Mouse (Mus musculus) bone marrow macrophage, adult 2 months (primary cell): Measurements from ENCODE around the gene Prr7. TPM values are rescaled to one million over a fixed set of nuclear protein-coding genes. Genes with fewer than 3 reads are reported as not detected.
A peak's percentile ranks its signal among the peaks of the same experiment; 100 is the strongest.
"Not testable (repeated sequence)": the region's sequence is repeated elsewhere in the genome, so short reads cannot be mapped to it uniquely, and the experiment has no call there.

Experiments
- H3K27ac ChIP-seq: 2 replicates; pipeline ENCODE4 v1.5.1; 2012; ENCODE audit warnings: low read depth, low read length; ENCODE audit not compliant: insufficient read depth
- H3K4me1 ChIP-seq: 2 replicates; pipeline ENCODE4 v1.6.1; 2012; ENCODE audit warnings: low read length; ENCODE audit not compliant: control insufficient read depth, insufficient read depth
- H3K4me3 ChIP-seq: 2 replicates; pipeline ENCODE4 v1.5.1; 2012; ENCODE audit warnings: mild to moderate bottlenecking, low read length, moderate library complexity; ENCODE audit not compliant: insufficient read depth
- CTCF ChIP-seq: IDR thresholded peaks from 2 replicates; pipeline ENCODE4 v1.5.1; 2012; ENCODE audit warnings: low read depth, mild to moderate bottlenecking, low read length, moderate library complexity
- POLR2A ChIP-seq: IDR thresholded peaks from 2 replicates; pipeline ENCODE4 v1.6.1; 2012; ENCODE audit warnings: mild to moderate bottlenecking, low read depth, low read length, borderline replicate concordance
- polyA plus RNA-seq: library from polyadenylated mRNA; stranded (reverse); fragments of >200 nt; gene quantifications from 2 replicates; pipeline ENCODE4 v1.2.4, GENCODE M21; 2012; ENCODE audit not compliant: missing spikeins, insufficient read depth, insufficient read length

Prr7 gene
- polyA plus RNA-seq, 1 experiment: not detected

DNA sequence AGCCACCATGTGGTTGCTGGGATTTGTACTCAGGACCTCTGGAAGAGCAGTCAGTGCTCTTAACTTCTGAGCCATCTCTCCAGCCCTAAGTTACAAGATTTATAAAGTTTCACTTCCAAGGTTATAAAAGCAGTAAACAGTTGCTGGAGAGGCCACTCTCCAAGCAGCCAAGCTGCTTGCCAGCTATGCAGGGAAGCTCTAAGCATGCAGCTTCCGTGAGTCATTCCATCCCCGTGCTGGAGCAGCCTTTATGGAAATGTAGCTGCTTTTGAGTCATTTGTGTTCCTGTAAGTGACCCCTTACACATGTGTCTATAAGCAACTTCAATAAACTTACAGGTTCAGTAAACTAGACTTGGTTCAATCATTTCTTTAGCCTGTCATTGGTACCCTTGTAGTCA lies 33.5 kb upstream of the Prr7 start:
- H3K27ac ChIP-seq: no peak overlapping the region
- TF ChIP-seq CTCF: no peak
- no peak for TF ChIP-seq POLR2A

DNA sequence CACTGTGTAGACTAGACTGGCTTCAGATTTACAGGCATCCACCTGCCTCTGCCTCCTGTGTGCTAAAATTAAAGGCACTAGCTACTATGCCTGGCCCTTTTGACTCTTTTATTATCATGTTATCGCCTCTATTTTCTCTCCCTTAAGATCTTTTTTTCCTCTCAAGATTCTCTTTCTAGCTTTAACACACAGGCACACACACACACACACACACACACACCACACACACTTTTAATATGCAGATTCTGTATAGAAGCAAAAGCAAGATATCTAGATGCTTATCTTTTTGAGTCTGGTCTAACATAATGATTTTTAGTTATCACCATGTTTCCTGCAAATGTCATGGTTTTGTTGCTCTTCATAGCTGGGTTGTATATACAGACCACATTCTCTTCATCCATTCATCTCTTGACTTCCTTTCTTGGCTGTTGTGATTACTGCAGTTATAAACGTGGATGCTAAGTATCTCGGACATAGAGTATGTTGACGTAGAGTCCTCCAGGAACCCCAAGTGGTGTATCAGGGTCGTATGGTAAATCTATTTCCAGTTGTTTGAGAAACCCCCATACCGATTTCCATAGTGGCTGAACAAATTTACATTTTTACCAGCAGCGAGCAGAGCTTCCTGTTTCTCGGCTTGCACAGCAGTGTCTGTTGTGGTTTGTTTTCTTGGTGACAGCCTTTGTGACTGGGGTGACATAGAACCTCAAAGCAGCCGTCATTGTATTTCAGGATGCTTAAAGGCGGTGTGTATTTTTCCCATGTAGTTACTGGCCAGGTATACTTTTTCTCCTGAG lies 32.0 kb upstream of the Prr7 start:
- Histone ChIP-seq H3K27ac (peak overlapping the region; percentile 62), H3K4me1 (peaks cover 37% of the 10 kb centered on the region), H3K4me3 (no peak overlapping the region)
- TF ChIP-seq POLR2A (no peak), CTCF (no peak)

More for the DNA sequence above, 33.5 kb upstream of the Prr7 start:
- Histone ChIP-seq H3K4me3 (no peak overlapping the region), H3K4me1 (peaks cover 39% of the 10 kb centered on the region)

DNA sequence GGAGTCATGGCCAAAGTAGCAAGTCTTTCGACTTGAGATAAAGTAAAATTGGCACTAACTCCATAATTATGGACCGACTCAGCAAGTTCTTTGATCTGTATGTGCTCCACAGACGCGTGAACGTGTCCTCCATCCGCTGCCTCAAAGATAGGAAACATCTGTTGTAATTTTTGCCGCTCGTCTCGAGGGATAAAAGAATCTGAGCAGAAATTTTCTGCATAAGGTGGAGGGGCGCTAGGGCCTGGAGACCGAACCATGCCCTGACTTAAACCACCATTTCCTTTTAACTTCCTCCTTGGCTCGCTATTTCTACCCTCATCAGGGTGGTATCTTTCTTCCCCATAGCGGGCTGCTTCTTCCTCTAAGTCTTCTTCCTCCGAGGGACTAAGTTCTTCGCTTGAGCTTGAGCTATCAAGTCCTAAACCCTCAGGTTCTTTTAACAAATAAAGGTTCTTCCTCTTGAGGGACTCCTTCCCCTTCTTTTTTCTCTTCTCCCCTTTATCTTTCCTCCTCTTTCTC lies 26.9 kb upstream of the Prr7 start:
- H3K27ac ChIP-seq, H3K4me3 ChIP-seq: not testable (repeated sequence)
- H3K4me1 ChIP-seq: peaks cover 16% of the 10 kb centered on the region

DNA sequence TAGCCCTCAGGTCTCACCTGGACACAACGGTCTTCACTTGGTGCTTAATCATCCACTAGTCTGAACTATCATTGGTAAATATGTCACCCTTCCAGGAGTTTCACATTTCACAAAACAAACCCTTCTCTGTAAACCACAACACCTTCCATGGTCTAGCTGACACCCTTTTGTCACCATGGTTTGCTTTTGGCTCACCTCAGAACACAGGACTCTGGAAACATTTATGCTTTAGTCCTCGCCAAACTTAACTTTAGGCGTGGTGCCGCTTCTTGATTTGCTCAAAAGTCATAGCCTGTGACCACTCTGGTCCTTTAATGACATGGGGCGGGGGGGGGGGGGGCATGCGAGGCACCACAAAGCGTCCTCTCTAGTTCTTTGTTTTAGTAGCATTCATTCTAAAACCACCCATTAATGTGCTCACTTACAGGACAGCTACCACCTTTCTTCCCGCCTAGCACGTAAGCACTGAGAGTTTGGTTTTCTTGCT lies 20.2 kb upstream of the Prr7 start:
- TF ChIP-seq POLR2A (no peak), CTCF (no peak)
- Histone ChIP-seq H3K4me3 (peak overlapping the region; percentile 93), H3K4me1 (peaks cover 26% of the 10 kb centered on the region), H3K27ac (peak overlapping the region; percentile 94)

DNA sequence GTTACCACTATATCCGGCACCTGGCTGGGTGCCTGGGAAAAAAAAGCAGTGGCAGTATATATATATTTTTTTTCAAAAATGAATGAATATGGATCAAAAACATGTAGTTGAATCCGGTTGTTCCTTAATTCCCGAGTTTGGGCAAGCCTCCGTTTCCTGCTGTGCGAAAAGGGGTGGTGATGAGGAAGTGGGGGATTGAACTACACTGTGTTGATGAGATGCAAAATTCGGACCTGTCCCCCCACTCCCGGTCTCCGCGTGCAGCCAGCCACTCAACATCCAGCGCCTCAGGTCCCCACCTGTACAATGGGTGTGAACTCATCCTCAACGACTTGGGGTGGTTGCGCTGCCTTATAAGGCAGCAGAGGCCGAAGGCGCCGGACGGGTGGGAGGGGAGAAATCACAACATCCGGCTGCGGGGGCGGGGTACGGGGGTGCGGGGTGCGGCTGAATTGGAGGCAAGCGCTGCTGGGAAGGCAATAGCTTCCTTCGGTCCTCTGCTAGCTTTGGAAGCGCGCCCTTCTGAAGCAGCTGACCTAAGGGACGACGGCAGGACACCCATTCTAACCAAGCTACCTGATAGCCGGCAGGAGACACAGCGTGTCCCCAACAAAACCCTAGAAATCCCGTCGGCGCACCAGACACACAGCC lies 19.7 kb upstream of the Prr7 start:
- H3K4me3 ChIP-seq: peak overlapping the region; percentile 93
- H3K27ac ChIP-seq: peak overlapping the region; percentile 94
- H3K4me1 ChIP-seq: peaks cover 26% of the 10 kb centered on the region
- TF ChIP-seq CTCF: no peak
- TF ChIP-seq POLR2A: no peak

DNA sequence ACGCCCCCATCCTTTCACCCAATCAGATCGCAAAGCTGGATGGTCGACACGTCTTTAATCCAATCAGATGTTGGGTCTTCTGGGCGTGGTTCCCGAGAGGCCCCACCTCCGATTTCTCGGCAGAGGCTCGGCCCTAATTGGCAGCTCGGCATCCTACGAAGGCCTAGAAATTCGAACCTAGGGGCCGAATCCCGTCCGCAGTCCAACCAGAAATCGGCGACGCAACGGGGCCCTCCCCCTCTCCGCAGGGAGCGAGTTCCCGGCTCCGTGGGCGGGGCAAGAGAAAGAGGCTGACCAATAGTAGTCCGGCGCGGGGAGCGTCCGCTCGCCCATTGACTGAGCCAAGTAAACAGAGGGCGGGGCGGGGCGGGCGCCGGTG lies 19.1 kb upstream of the Prr7 start, which contains the start of gene Grk6:
TSS of gene Grk6 (plus strand) at position 136 of the 379 bp plus-strand sequence.
- Histone ChIP-seq H3K4me1 (peaks cover 26% of the 10 kb centered on the region), H3K4me3 (peak within 1 kb of the TSS; percentile 93), H3K27ac (peak within 1 kb of the TSS; percentile 94)
- TF ChIP-seq CTCF: no peak
- TF ChIP-seq POLR2A: no peak

DNA sequence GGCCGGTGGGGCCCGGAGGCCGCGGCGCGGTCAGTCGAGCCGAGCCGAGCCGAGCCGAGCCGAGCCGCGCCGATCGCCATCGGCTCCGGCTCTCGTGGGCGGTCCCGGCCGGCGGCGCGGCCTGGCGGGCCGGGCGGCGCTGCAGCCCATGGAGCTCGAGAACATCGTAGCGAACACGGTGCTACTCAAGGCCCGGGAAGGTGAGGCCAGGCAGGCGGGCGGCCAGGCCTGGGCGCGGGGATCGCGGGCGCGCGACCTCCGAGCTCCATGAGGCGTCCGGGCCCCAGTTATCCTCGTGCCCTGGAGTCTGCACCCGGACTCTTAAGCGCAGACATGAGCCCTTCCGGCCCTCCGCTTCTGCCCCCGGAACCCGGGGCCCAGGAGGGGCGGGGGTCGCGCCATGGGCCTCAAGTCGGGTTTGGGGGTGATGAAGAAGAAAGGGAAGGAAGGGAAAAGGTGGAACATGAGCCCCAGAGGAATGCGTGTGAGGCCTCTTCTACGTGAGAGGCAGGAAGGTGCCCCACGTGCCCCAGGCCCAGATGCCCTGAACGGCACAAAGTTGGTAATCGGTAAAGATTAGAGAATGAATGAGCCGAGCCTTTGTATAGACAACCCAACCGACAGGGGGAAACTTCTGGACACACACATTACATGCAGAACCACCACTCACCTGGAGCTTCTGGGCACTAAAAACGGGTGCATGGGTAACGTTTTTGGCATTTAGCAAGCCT lies 18.5 kb upstream of the Prr7 start:
- TF ChIP-seq CTCF (no peak), POLR2A (no peak)
- H3K4me1 ChIP-seq: peaks cover 26% of the 10 kb centered on the region
- peak overlapping the region; percentile 93 for H3K4me3 ChIP-seq
- H3K27ac ChIP-seq: peak overlapping the region; percentile 78

DNA sequence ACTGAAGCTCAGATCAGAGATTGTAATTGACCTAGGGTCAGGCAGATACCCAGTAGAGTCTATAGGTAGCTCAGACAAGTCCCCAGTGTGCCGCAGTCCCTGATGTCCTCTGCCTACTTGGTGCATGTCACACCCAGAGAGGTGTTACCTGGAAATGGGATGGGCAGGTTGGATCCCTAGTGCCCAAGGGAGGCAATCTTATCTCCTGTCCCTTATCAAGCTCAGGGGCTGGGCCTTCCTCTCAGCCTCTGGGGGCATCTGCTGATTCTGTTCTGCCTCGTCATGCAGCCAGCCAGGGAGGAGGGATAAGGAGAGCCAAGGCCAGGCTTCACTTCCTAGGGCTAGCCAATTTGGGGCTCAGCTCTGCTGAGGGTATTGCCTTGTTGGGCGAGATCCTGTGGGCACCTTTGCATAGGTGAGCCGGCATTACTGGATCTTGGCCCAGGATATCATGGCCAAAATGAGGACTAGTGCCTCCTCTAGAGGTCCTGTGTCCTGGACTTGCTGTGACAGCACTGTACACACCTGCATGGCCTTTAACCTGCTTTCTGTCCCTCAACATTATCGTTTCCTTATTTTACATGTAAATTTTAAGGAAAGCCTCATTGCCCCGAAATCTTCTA lies 17.5 kb upstream of the Prr7 start:
- TF ChIP-seq CTCF: no peak
- no peak for TF ChIP-seq POLR2A
- peaks cover 22% of the 10 kb centered on the region for H3K4me1 ChIP-seq
- 0 out of 2 replicates have a peak overlapping the region, but pooled peaks have one; percentile 40 for H3K27ac ChIP-seq
- peak overlapping the region; percentile 93 for H3K4me3 ChIP-seq

DNA sequence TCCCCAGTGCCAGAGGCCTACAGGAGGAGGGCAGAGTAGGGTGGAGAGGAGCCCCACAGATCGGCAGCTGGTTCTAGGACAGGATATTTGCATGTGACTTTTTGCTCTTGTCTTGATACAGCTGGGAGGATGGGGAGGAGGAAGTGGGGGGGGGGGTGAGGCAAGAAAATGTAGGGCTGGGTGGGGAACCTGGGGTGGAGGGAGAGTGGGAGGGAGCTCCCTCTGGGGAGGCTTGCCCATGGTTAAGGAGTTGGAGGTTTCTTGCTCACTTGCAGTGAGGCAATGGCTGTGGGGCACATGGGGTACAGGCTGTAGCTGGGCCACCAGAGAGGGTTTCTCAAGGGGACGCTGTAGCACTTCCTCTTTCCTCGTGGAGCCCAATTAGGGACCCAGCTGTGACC lies 16.5 kb upstream of the Prr7 start:
- TF ChIP-seq POLR2A: no peak
- no peak for TF ChIP-seq CTCF
- H3K4me3 ChIP-seq: no peak overlapping the region
- peaks cover 20% of the 10 kb centered on the region for H3K4me1 ChIP-seq
- H3K27ac ChIP-seq: peak overlapping the region; percentile 40

DNA sequence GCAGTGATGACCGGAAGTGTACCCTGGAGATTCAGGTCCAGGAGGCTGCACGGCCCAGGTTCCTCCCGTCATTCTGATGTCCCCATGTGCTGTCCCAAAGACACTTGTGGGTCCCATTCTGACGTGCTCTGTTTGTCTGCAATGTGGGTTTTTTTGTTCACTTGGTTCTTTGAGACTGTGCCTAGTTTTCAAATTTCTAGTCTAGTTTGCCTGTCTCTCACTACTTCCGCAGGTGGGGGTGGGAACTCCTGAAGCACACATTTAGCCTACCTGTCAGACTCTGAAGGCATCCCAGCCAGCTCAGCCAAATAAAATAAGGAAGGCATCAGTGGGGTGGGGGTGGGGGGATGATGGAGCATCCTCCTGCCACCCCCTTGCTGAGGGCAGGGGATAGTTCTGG lies 15.9 kb upstream of the Prr7 start:
- H3K4me1 ChIP-seq: peaks cover 20% of the 10 kb centered on the region
- H3K4me3 ChIP-seq: no peak overlapping the region
- no peak overlapping the region for H3K27ac ChIP-seq
- no peak for TF ChIP-seq POLR2A
- no peak for TF ChIP-seq CTCF
